Mouse (Mus musculus): ENCODE data around the gene Olfr983. TPM values are rescaled to one million over a fixed set of nuclear protein-coding genes. Genes with fewer than 3 reads are reported as not detected.

The Olfr983 gene
- polyA plus RNA-seq, 1 experiment from 2014 or later: not detected

Other genes starting within 250 kb of the Olfr983 start
- gene Olfr972, start 227.2 kb downstream of the Olfr983 start, polyA plus RNA-seq (2018): not detected in 3 replicates
- gene Olfr229, start 186.3 kb downstream of the Olfr983 start, polyA plus RNA-seq (2018): not detected in 3 replicates
- not detected in 3 replicates for gene Olfr974, start 156.1 kb downstream of the Olfr983 start, polyA plus RNA-seq (2018)
- gene Olfr975, start 141.5 kb downstream of the Olfr983 start, polyA plus RNA-seq (2018): not detected in 3 replicates
- not detected in 3 replicates for gene Olfr976, start 132.5 kb downstream of the Olfr983 start, polyA plus RNA-seq (2018)
- gene Olfr978, start 101.5 kb downstream of the Olfr983 start, polyA plus RNA-seq (2018): not detected in 3 replicates
- not detected in 3 replicates for gene Olfr979, start 90.1 kb downstream of the Olfr983 start, polyA plus RNA-seq (2018)
- gene Olfr980, start 84.0 kb downstream of the Olfr983 start, polyA plus RNA-seq (2018): not detected in 3 replicates
- not detected in 3 replicates for gene Olfr981, start 72.1 kb downstream of the Olfr983 start, polyA plus RNA-seq (2018)
- gene Olfr982, start 19.8 kb downstream of the Olfr983 start, polyA plus RNA-seq (2018): not detected in 3 replicates
- gene Olfr984, start 20.6 kb upstream of the Olfr983 start, polyA plus RNA-seq (2018): not detected in 3 replicates
- gene Olfr985, start 36.6 kb upstream of the Olfr983 start, polyA plus RNA-seq (2018): not detected in 3 replicates
- not detected in 3 replicates for gene Tmem225, start 54.5 kb upstream of the Olfr983 start, polyA plus RNA-seq (2018)
- not detected in 3 replicates for gene Olfr986, start 87.3 kb upstream of the Olfr983 start, polyA plus RNA-seq (2018)
- 3.4 to 4.8 TPM (median 4.1 TPM) in 3 replicates for gene Zfp202, start 98.7 kb upstream of the Olfr983 start, polyA plus RNA-seq (2018)
- gene Scn3b, start 175.6 kb upstream of the Olfr983 start, polyA plus RNA-seq (2018): 2.1 to 5.9 TPM (median 5.8 TPM) in 3 replicates